Mouse (Mus musculus) heart, adult 2 months (tissue): ENCODE measurements around the gene Hipk2.

Experiments
- EP300 ChIP-seq: fragments of 200-500 bp; IDR thresholded peaks from 2 replicates; pipeline ENCODE4 v1.6.1; 2011; ENCODE audit warnings: low read depth, low read length, control low read depth; ENCODE audit not compliant: insufficient read depth
- POLR2A ChIP-seq: fragments of 200-500 bp; IDR thresholded peaks from 2 replicates; pipeline ENCODE4 v1.6.1; 2011; ENCODE audit warnings: mild to moderate bottlenecking, low read depth, low read length, control low read depth; ENCODE audit not compliant: insufficient read depth

GRCm38 (mm10) chr6:38772836-38773518 is 103.0 kb downstream of the Hipk2 start:
- no peak for TF ChIP-seq EP300
- TF ChIP-seq POLR2A = no peak
